Mouse (Mus musculus): Measurements from ENCODE around the gene Gm20696. TPM values are rescaled to one million over a fixed set of nuclear protein-coding genes. Genes with fewer than 3 reads are reported as not detected.

The Gm20696 gene
- total RNA-seq, 1 experiment, result 0.58 TPM

DNA sequence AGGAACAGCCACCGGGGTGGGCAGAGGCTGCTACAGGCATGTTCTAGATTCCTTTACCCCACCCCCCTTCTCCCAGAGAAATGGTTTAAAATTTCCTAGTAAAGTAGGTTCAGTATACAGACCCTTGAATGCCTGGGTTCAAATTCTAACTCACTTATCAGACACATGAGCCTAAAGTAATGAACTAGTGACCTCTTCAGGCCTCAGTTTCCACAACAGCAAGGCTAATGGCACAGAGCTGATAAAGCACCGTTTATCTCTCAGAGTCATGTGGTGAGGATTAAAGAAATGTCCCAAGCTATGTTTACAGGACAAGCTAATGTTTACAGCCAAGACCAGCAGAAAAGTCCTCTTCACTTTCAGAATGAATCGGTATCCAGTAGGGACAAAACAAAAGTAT lies 173.7 kb downstream of the Gm20696 start:
- Histone ChIP-seq H3K9me3 (ENCODE audit: control insufficient read depth, insufficient read depth, low read depth, low read length) (no peaks in the 10 kb centered on the region), H3K4me3 (ENCODE audit: insufficient read depth in 1 of 2, low read depth in 1 of 2, low read length in 2 of 2, poor library complexity in 1 of 2, severe bottlenecking in 1 of 2) (no peak overlapping the region), H3K36me3 (ENCODE audit: control insufficient read depth, insufficient read depth, low read length, poor library complexity, severe bottlenecking) (no peaks in the 10 kb centered on the region), H3K9ac (ENCODE audit: insufficient read depth, low read depth, low read length, poor library complexity, severe bottlenecking) (no peak overlapping the region), H3K4me1 (ENCODE audit: control insufficient read depth in 2 of 2, insufficient read depth in 2 of 2, low read length in 2 of 2, poor library complexity in 1 of 2) (no peaks in the 10 kb centered on the region), H3K27ac (ENCODE audit: insufficient read depth, low read depth, low read length, poor library complexity, severe bottlenecking) (no peak overlapping the region)
- no peak for DNase-seq (ENCODE audit: low read depth, low spot score)
- TF ChIP-seq CHD2 (IDR thresholded peaks at IDR 0.05; ENCODE audit: low read depth, low read length), result no peak
- no peak for TF ChIP-seq ZNF384 (IDR thresholded peaks at IDR 0.05; ENCODE audit: low read depth, low read length)
- TF ChIP-seq MAFK (IDR thresholded peaks at IDR 0.05; ENCODE audit: insufficient read depth, low read depth, low read length), result no peak
- no peak for TF ChIP-seq HCFC1 (IDR thresholded peaks at IDR 0.05; ENCODE audit: borderline replicate concordance, insufficient read depth, low read length)
- no peak for TF ChIP-seq ZC3H11A (IDR thresholded peaks at IDR 0.05; ENCODE audit: borderline replicate concordance, low read depth, low read length)
- in situ Hi-C loops (cut with MboI; ENCODE audit: low sequenced_read_pairs in 2 of 2, unreplicated experiment in 2 of 2), result no loop called here

DNA sequence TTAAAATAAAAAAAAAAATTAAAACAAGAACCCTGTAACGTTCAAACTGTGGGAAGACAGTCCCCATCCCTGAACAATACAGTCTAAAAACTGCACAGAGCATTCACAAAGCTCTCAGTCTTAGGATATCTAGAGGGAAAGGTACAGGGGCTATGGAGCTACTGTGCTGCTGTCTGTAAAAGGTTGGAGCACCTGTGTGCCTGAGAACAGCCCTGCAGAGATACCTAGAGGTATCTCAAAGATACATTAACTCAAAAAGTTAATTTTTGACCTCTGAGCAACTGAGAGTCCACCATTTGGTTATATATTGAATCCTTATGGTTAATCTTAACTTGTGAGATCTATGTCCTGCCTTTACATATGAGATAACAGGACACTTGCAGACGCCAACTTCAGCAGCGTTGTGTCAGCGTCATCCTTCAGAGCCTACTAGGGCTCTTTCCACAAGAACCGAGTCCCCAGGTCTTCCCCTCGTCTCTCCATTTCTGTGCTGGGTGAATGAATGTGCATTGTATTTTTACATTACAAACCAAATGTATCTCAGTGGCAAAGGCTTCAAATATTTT lies 174.5 kb downstream of the Gm20696 start:
- Histone ChIP-seq H3K4me3 (ENCODE audit: insufficient read depth in 1 of 2, low read depth in 1 of 2, low read length in 2 of 2, poor library complexity in 1 of 2, severe bottlenecking in 1 of 2) (no peak overlapping the region), H3K9ac (ENCODE audit: insufficient read depth, low read depth, low read length, poor library complexity, severe bottlenecking) (no peak overlapping the region), H3K4me1 (ENCODE audit: control insufficient read depth in 2 of 2, insufficient read depth in 2 of 2, low read length in 2 of 2, poor library complexity in 1 of 2) (no peaks in the 10 kb centered on the region), H3K9me3 (ENCODE audit: control insufficient read depth, insufficient read depth, low read depth, low read length) (no peaks in the 10 kb centered on the region), H3K36me3 (ENCODE audit: control insufficient read depth, insufficient read depth, low read length, poor library complexity, severe bottlenecking) (no peaks in the 10 kb centered on the region), H3K27ac (ENCODE audit: insufficient read depth, low read depth, low read length, poor library complexity, severe bottlenecking) (no peak overlapping the region)
- no peak for DNase-seq (ENCODE audit: low read depth, low spot score)
- in situ Hi-C loops (cut with MboI; ENCODE audit: low sequenced_read_pairs in 2 of 2, unreplicated experiment in 2 of 2), result no loop called here
- TF ChIP-seq HCFC1 (IDR thresholded peaks at IDR 0.05; ENCODE audit: borderline replicate concordance, insufficient read depth, low read length) (no peak), CHD2 (IDR thresholded peaks at IDR 0.05; ENCODE audit: low read depth, low read length) (no peak), MAFK (IDR thresholded peaks at IDR 0.05; ENCODE audit: insufficient read depth, low read depth, low read length) (no peak), ZC3H11A (IDR thresholded peaks at IDR 0.05; ENCODE audit: borderline replicate concordance, low read depth, low read length) (no peak), ZNF384 (IDR thresholded peaks at IDR 0.05; ENCODE audit: low read depth, low read length) (no peak)

DNA sequence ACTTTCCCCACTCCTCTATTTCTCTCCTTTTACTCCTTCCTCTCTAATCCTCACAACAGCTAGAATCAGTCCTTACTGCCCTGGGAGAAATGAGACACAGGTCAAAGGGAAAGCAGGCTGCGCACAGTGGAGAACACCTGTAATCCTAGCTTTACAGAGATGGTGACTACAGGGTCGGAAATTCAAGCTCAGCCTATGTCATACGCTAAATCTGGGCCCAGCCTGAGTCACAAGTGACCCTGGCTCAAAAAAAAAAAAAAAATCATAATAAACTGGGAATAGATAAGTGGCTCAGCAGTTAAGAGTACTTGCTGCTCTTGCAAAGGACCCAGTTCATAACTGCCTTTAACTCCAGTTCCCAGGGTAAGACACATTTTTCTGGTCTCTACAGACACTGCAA lies 175.5 kb downstream of the Gm20696 start:
- in situ Hi-C loops (cut with MboI; ENCODE audit: low sequenced_read_pairs in 2 of 2, unreplicated experiment in 2 of 2), result no loop called here
- TF ChIP-seq ZC3H11A (IDR thresholded peaks at IDR 0.05; ENCODE audit: borderline replicate concordance, low read depth, low read length) (no peak), CHD2 (IDR thresholded peaks at IDR 0.05; ENCODE audit: low read depth, low read length) (no peak), HCFC1 (IDR thresholded peaks at IDR 0.05; ENCODE audit: borderline replicate concordance, insufficient read depth, low read length) (no peak), ZNF384 (IDR thresholded peaks at IDR 0.05; ENCODE audit: low read depth, low read length) (no peak), MAFK (IDR thresholded peaks at IDR 0.05; ENCODE audit: insufficient read depth, low read depth, low read length) (no peak)

DNA sequence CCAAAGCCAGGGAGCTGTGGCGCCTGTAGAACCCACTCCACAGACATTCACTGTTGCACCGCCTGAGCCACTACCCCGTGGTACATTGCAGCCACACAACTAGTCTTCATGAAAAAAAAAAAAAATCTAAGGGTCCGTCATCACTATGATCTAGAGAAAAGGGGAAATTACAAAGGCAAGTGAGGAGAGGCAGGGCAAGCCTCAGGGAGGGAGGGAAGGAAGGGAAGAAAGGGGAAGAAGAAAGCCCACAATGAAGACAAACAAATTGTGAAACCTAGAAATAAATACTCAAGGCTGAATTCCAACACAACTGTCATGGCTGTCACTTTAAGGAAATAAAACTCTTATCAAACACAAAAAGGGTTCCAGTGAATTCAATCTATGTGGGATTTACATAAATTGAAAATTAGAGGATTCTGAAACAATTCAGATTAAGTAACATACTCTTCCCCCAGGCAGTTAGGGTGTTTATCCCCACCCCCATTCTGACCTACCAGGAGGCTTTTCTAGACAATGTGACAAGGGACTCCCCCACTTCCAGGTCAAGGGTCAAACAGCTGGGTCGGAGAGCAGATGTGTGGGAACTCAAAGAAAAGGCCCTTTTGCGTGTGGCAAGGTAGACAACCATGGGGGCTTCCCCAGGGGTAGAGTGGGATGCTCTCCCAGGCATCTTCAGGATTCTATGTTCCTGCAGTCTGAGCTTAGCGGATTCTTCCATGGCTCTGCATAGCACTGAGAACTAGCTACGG lies 176.5 kb downstream of the Gm20696 start:
- Histone ChIP-seq H3K4me1 (ENCODE audit: control insufficient read depth in 2 of 2, insufficient read depth in 2 of 2, low read length in 2 of 2, poor library complexity in 1 of 2) (0 out of 4 replicates have a peak, but pooled peaks cover 0 to 2% of the 10 kb centered on the region in 2 experiments), H3K9ac (ENCODE audit: insufficient read depth, low read depth, low read length, poor library complexity, severe bottlenecking) (no peak overlapping the region), H3K36me3 (ENCODE audit: control insufficient read depth, insufficient read depth, low read length, poor library complexity, severe bottlenecking) (no peaks in the 10 kb centered on the region), H3K4me3 (ENCODE audit: insufficient read depth in 1 of 2, low read depth in 1 of 2, low read length in 2 of 2, poor library complexity in 1 of 2, severe bottlenecking in 1 of 2) (no peak overlapping the region), H3K27ac (ENCODE audit: insufficient read depth, low read depth, low read length, poor library complexity, severe bottlenecking) (no peak overlapping the region), H3K9me3 (ENCODE audit: control insufficient read depth, insufficient read depth, low read depth, low read length) (no peaks in the 10 kb centered on the region)
- TF ChIP-seq ZNF384 (IDR thresholded peaks at IDR 0.05; ENCODE audit: low read depth, low read length) (no peak), CHD2 (IDR thresholded peaks at IDR 0.05; ENCODE audit: low read depth, low read length) (no peak), ZC3H11A (IDR thresholded peaks at IDR 0.05; ENCODE audit: borderline replicate concordance, low read depth, low read length) (no peak), MAFK (IDR thresholded peaks at IDR 0.05; ENCODE audit: insufficient read depth, low read depth, low read length) (no peak), HCFC1 (IDR thresholded peaks at IDR 0.05; ENCODE audit: borderline replicate concordance, insufficient read depth, low read length) (no peak)
- no peak for DNase-seq (ENCODE audit: low read depth, low spot score)
- in situ Hi-C loops (cut with MboI; ENCODE audit: low sequenced_read_pairs in 2 of 2, unreplicated experiment in 2 of 2), result no loop called here

More for the DNA sequence above, 175.5 kb downstream of the Gm20696 start:
- no peak overlapping the region for H3K9ac ChIP-seq (ENCODE audit: insufficient read depth, low read depth, low read length, poor library complexity, severe bottlenecking)
- H3K9me3 ChIP-seq (ENCODE audit: control insufficient read depth, insufficient read depth, low read depth, low read length), result no peaks in the 10 kb centered on the region
- H3K4me1 ChIP-seq (ENCODE audit: control insufficient read depth in 2 of 2, insufficient read depth in 2 of 2, low read length in 2 of 2, poor library complexity in 1 of 2), result no peaks in the 10 kb centered on the region
- H3K36me3 ChIP-seq (ENCODE audit: control insufficient read depth, insufficient read depth, low read length, poor library complexity, severe bottlenecking), result no peaks in the 10 kb centered on the region
- no peak overlapping the region for H3K4me3 ChIP-seq (ENCODE audit: insufficient read depth in 1 of 2, low read depth in 1 of 2, low read length in 2 of 2, poor library complexity in 1 of 2, severe bottlenecking in 1 of 2)
- H3K27ac ChIP-seq (ENCODE audit: insufficient read depth, low read depth, low read length, poor library complexity, severe bottlenecking), result no peak overlapping the region
- DNase-seq (ENCODE audit: low read depth, low spot score), result no peak
